Mouse (Mus musculus): ENCODE data around the gene Ppp2r2c.

- TF ChIP-seq POLR2A (IDR thresholded peaks at IDR 0.05; ENCODE audit: borderline replicate concordance, control insufficient read depth, low read depth, low read length) (no peak), CTCF (IDR thresholded peaks at IDR 0.05; ENCODE audit: control insufficient read depth, insufficient read depth, low read length) (no peak)
Measured at GRCm38 (mm10) chr5:36875956-36876355, 7.6 kb downstream of the Ppp2r2c start.
